Mouse (Mus musculus): ENCODE measurements at regions not wholly inside any gene's neighbourhood (a gene's known extent, or its start where the extent isn't known, plus 50 kb on each side); places are given as distances from the start of the nearest gene placed in this dataset.

DNA sequence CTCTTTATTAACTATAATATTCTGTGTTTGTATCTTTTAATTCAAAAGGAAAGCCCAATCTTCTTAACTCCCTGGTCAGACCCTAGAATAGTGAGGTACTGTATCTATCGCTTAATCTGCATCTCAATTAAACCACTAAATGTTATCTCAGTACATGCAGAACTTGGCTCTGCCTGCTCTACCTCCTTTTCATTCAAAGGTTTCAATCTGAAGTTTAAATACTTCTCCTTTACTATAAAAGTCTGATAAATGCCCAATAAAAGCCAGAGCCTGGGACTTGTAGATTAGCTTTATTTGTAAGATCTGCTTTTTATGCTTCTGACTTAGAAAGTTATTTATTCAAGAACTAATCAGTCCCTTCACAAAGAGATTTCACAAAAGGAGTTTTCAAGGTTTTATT, 200.1 kb downstream of the Zpld1 start:
- no peak for TF ChIP-seq CTCF (IDR thresholded peaks at IDR 0.05; ENCODE audit: low read depth)
- no peak for TF ChIP-seq EP300 (optimal IDR thresholded peaks at IDR 0.05)
- no peak for DNase-seq (ENCODE audit: low spot score)
- WGBS = 79% methylated on average over 1 of the region's 1 CpGs
- H3K4me3 ChIP-seq (ENCODE audit: low read depth, low read length) = no peak overlapping the region
- H3K4me1 ChIP-seq (replicated peaks; ENCODE audit: control insufficient read depth, insufficient read depth) = no peaks in the 10 kb centered on the region
- H3K27me3 ChIP-seq (ENCODE audit: control insufficient read depth, insufficient read depth, low read length) = no peaks in the 10 kb centered on the region
- H3K27ac ChIP-seq (replicated peaks) = no peak overlapping the region
- ATAC-seq (ENCODE audit: low FRiP score, low TSS enrichment) = no peak
- no peaks in the 10 kb centered on the region for H3K36me3 ChIP-seq (ENCODE audit: control insufficient read depth, insufficient read depth, low read length)
- no peaks in the 10 kb centered on the region for H3K9me3 ChIP-seq (ENCODE audit: control insufficient read depth, low read length)
- H3K9ac ChIP-seq (ENCODE audit: low read length) = no peak overlapping the region
- no peak overlapping the region for H3K4me2 ChIP-seq (replicated peaks; ENCODE audit: low read depth)

GRCm38 (mm10) chr16:55087461-55087860, 210.3 kb downstream of the Zpld1 start:
- Histone ChIP-seq H3K36me3 (ENCODE audit: control insufficient read depth, insufficient read depth, low read length) (no peaks in the 10 kb centered on the region), H3K4me1 (replicated peaks; ENCODE audit: control insufficient read depth, insufficient read depth) (no peaks in the 10 kb centered on the region), H3K4me2 (replicated peaks; ENCODE audit: low read depth) (no peak overlapping the region), H3K9ac (ENCODE audit: low read length) (no peak overlapping the region), H3K27ac (replicated peaks) (no peak overlapping the region), H3K4me3 (ENCODE audit: low read depth, low read length) (no peak overlapping the region), H3K27me3 (ENCODE audit: control insufficient read depth, insufficient read depth, low read length) (no peaks in the 10 kb centered on the region), H3K9me3 (ENCODE audit: control insufficient read depth, low read length) (no peaks in the 10 kb centered on the region)
- ATAC-seq (ENCODE audit: low FRiP score, low TSS enrichment) (no peak), DNase-seq (ENCODE audit: low spot score) (no peak)
- TF ChIP-seq CTCF (IDR thresholded peaks at IDR 0.05; ENCODE audit: low read depth) (no peak), EP300 (optimal IDR thresholded peaks at IDR 0.05) (no peak)
- 73% methylated on average over 1 of the region's 1 CpGs for WGBS

- Histone ChIP-seq H3K9me3 (ENCODE audit: control insufficient read depth, low read length) (no peaks in the 10 kb centered on the region), H3K4me1 (replicated peaks; ENCODE audit: control insufficient read depth, insufficient read depth) (no peaks in the 10 kb centered on the region), H3K36me3 (ENCODE audit: control insufficient read depth, insufficient read depth, low read length) (no peaks in the 10 kb centered on the region), H3K27ac (replicated peaks) (no peak overlapping the region), H3K4me2 (replicated peaks; ENCODE audit: low read depth) (no peak overlapping the region), H3K9ac (ENCODE audit: low read length) (no peak overlapping the region), H3K4me3 (ENCODE audit: low read depth, low read length) (no peak overlapping the region), H3K27me3 (ENCODE audit: control insufficient read depth, insufficient read depth, low read length) (no peaks in the 10 kb centered on the region)
- ATAC-seq (ENCODE audit: low FRiP score, low TSS enrichment) (no peak), DNase-seq (ENCODE audit: low spot score) (no peak)
- no peak for TF ChIP-seq EP300 (optimal IDR thresholded peaks at IDR 0.05)
- 71% methylated on average over 1 of the region's 1 CpGs for WGBS
Measured at GRCm38 (mm10) chr16:55076172-55076571, 221.6 kb downstream of the Zpld1 start.

DNA sequence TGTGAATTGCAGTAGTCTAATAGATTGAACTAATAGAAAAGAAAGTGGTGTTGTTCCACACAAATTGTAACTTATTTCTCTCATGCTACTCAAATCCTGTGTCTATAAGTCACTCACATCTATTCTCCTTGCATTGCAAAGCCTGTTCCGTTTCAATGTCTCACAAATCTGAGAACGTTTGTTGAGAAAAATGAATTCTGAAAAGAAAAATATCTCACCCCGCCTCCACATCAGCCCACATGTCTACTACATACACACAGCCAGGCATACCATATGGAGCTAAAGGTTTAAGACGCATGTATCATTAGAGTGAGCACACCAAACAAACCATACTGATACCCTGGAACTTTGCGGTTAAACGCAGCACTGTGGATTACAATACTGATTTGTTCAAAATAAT, 258.0 kb downstream of the Zpld1 start:
- no peak overlapping the region for H3K4me2 ChIP-seq (replicated peaks; ENCODE audit: low read depth)
- no peaks in the 10 kb centered on the region for H3K9me3 ChIP-seq (ENCODE audit: control insufficient read depth, low read length)
- DNase-seq (ENCODE audit: low spot score) (no peak), ATAC-seq (ENCODE audit: low FRiP score, low TSS enrichment) (no peak)
- no peak overlapping the region for H3K4me3 ChIP-seq (ENCODE audit: low read depth, low read length)
- TF ChIP-seq EP300 (optimal IDR thresholded peaks at IDR 0.05) (no peak), CTCF (IDR thresholded peaks at IDR 0.05; ENCODE audit: low read depth) (no peak)
- H3K27ac ChIP-seq (replicated peaks) = no peak overlapping the region
- no peaks in the 10 kb centered on the region for H3K27me3 ChIP-seq (ENCODE audit: control insufficient read depth, insufficient read depth, low read length)
- H3K4me1 ChIP-seq (replicated peaks; ENCODE audit: control insufficient read depth, insufficient read depth) = no peaks in the 10 kb centered on the region
- WGBS = 79% methylated on average over 6 of the region's 6 CpGs
- H3K9ac ChIP-seq (ENCODE audit: low read length) = no peak overlapping the region
- no peaks in the 10 kb centered on the region for H3K36me3 ChIP-seq (ENCODE audit: control insufficient read depth, insufficient read depth, low read length)

DNA sequence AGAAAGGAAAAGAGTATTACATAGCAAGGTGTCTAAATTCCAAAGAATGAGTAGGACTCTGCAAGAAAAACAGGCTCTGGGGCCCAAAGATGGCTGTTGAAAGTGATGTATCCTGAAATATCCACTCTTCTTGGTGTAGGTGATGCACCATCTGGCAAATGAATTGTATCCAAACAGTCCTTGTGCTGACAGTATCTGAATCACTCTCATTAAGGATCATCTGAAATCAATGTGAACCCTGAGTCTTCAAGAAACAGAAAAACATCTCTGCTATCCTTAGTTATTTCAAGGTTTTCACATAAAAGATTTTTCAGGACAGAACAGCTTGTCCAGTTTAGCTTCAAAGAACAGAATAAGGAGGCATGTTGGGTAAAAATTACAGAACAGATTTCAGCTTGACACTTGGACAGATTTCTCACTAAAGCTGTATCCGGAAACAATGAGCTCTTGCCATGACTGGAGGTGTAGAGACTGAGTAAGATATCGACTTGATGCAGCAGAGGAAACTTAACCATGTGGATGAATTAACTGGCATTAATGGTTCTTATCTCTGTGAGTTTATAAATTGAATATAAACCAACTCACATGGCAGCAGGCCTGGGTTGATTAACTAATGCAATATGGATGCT, 296.0 kb downstream of the Zpld1 start:
- no peak for ATAC-seq (ENCODE audit: low FRiP score, low TSS enrichment)
- no peaks in the 10 kb centered on the region for H3K27me3 ChIP-seq (ENCODE audit: control insufficient read depth, insufficient read depth, low read length)
- no peaks in the 10 kb centered on the region for H3K9me3 ChIP-seq (ENCODE audit: control insufficient read depth, low read length)
- 81% methylated on average over 2 of the region's 2 CpGs for WGBS
- no peaks in the 10 kb centered on the region for H3K4me1 ChIP-seq (replicated peaks; ENCODE audit: control insufficient read depth, insufficient read depth)
- DNase-seq (ENCODE audit: low spot score) = no peak
- no peak overlapping the region for H3K9ac ChIP-seq (ENCODE audit: low read length)
- no peaks in the 10 kb centered on the region for H3K36me3 ChIP-seq (ENCODE audit: control insufficient read depth, insufficient read depth, low read length)
- no peak overlapping the region for H3K4me2 ChIP-seq (replicated peaks; ENCODE audit: low read depth)
- H3K27ac ChIP-seq (replicated peaks) = no peak overlapping the region
- TF ChIP-seq EP300 (optimal IDR thresholded peaks at IDR 0.05) = no peak
- no peak for TF ChIP-seq CTCF (IDR thresholded peaks at IDR 0.05; ENCODE audit: low read depth)
- H3K4me3 ChIP-seq (ENCODE audit: low read depth, low read length) = no peak overlapping the region

GRCm38 (mm10) chr16:54991595-54992240, 306.1 kb downstream of the Zpld1 start:
- no peak for TF ChIP-seq CTCF (IDR thresholded peaks at IDR 0.05; ENCODE audit: low read depth)
- no peak for TF ChIP-seq EP300 (optimal IDR thresholded peaks at IDR 0.05)
- WGBS = 33% methylated on average over 4 of the region's 4 CpGs
- no peak overlapping the region for H3K4me3 ChIP-seq (ENCODE audit: low read depth, low read length)

More at GRCm38 (mm10) chr16:54991595-54992240, 306.1 kb downstream of the Zpld1 start:
- DNase-seq (ENCODE audit: low spot score) (no peak), ATAC-seq (ENCODE audit: low FRiP score, low TSS enrichment) (no peak)
- Histone ChIP-seq H3K36me3 (ENCODE audit: control insufficient read depth, insufficient read depth, low read length) (no peaks in the 10 kb centered on the region), H3K4me1 (replicated peaks; ENCODE audit: control insufficient read depth, insufficient read depth) (no peaks in the 10 kb centered on the region), H3K9ac (ENCODE audit: low read length) (no peak overlapping the region), H3K27me3 (ENCODE audit: control insufficient read depth, insufficient read depth, low read length) (no peaks in the 10 kb centered on the region), H3K4me2 (replicated peaks; ENCODE audit: low read depth) (no peak overlapping the region), H3K9me3 (ENCODE audit: control insufficient read depth, low read length) (no peaks in the 10 kb centered on the region), H3K27ac (replicated peaks) (no peak overlapping the region)
